Mouse (Mus musculus) embryonic stem cell, embryonic (primary cell): ENCODE measurements around the gene Mthfd2l.

Source experiments
- CTCF ChIA-PET, 4 experiments: fragments of 300-600 bp in 2 of 4; fragments of 350-600 bp in 2 of 4; sonication (Branson Sonifier 250); formaldehyde crosslinking; loops; one replicate each; lab custom pipeline; 2022; ENCODE audit warnings: inconsistent platforms in 2 of 4; lab: Charles Lee
- POLR2A ChIA-PET, 4 experiments: fragments of 300-600 bp in 2 of 4; fragments of 350-600 bp in 2 of 4; sonication (Branson Sonifier 250); formaldehyde crosslinking; loops; one replicate each; lab custom pipeline; 2022; ENCODE audit warnings: antibody characterized with exemption in 4 of 4, inconsistent platforms in 1 of 4; lab: Charles Lee

The Mthfd2l gene

GRCm38 (mm10) chr5:90919495-90919894 lies 11.4 kb upstream of the Mthfd2l start:
- CTCF ChIA-PET: no interaction called here
- POLR2A ChIA-PET: no interaction called here

- ChIA-PET POLR2A (no interaction called here), CTCF (interaction anchor here in 1 of 4 experiments (0.6 kb wide), 1 partner anchor 717 kb away, joined by 3 read pairs; no protein-coding TSS in a partner anchor)
Observed at GRCm38 (mm10) chr5:90922958-90923357, 8.0 kb upstream of the Mthfd2l start.

- POLR2A ChIA-PET: interaction anchor here in 1 of 4 experiments (0.7 kb wide), 1 partner anchor 12 kb away, joined by 3 read pairs; no protein-coding TSS in a partner anchor
Observed at GRCm38 (mm10) chr5:90930546-90930945, 371 bp upstream of the Mthfd2l start.

GRCm38 (mm10) chr5:90931911-90932310 lies 994 bp downstream of the Mthfd2l start:
- ChIA-PET CTCF (interaction anchor here in 2 of 4 experiments (0.6 to 1.4 kb wide), 2 partner anchors 29 to 45 kb away, joined by 3 read pairs; no protein-coding TSS in a partner anchor), POLR2A (no interaction called here)

More at GRCm38 (mm10) chr5:90930546-90930945, 371 bp upstream of the Mthfd2l start:
- CTCF ChIA-PET: interaction anchor here in 2 of 4 experiments (1.1 to 1.4 kb wide), 3 partner anchors 28 to 342 kb away, joined by 3 read pairs; no protein-coding TSS in a partner anchor

GRCm38 (mm10) chr5:90936706-90937105 lies 5.8 kb downstream of the Mthfd2l start:
- CTCF ChIA-PET: interaction anchor here in 1 of 4 experiments (1.2 kb wide), 1 partner anchor 371 kb away, joined by 3 read pairs; no protein-coding TSS in a partner anchor
- POLR2A ChIA-PET: no interaction called here

GRCm38 (mm10) chr5:90945453-90945852 lies 14.5 kb downstream of the Mthfd2l start:
- ChIA-PET CTCF (no interaction called here), POLR2A (no interaction called here)

- ChIA-PET POLR2A (no interaction called here), CTCF (interaction anchor here in 1 of 4 experiments (0.5 kb wide), 1 partner anchor 358 kb away, joined by 3 read pairs; no protein-coding TSS in a partner anchor)
Observed at GRCm38 (mm10) chr5:90949499-90949898, 18.6 kb downstream of the Mthfd2l start.

- ChIA-PET POLR2A (no interaction called here), CTCF (no interaction called here)
Observed at GRCm38 (mm10) chr5:90951475-90951874, 20.6 kb downstream of the Mthfd2l start.

GRCm38 (mm10) chr5:90952731-90953481 lies 22.0 kb downstream of the Mthfd2l start:
- ChIA-PET POLR2A (no interaction called here), CTCF (interaction anchor here in 1 of 4 experiments (0.6 kb wide), 1 partner anchor 69 kb away, joined by 3 read pairs; no protein-coding TSS in a partner anchor)

- CTCF ChIA-PET: interaction anchor here in 1 of 4 experiments (0.7 kb wide), 1 partner anchor 570 kb away, joined by 5 read pairs; no protein-coding TSS in a partner anchor
- POLR2A ChIA-PET: no interaction called here
Observed at GRCm38 (mm10) chr5:90964316-90964715, 33.4 kb downstream of the Mthfd2l start.

GRCm38 (mm10) chr5:90964764-90965163 lies 33.8 kb downstream of the Mthfd2l start:
- CTCF ChIA-PET: interaction anchor here in 2 of 4 experiments (0.5 to 0.6 kb wide), 2 partner anchors 248 to 1433 kb away, joined by 3 to 5 read pairs; no protein-coding TSS in a partner anchor
- POLR2A ChIA-PET: no interaction called here

- ChIA-PET CTCF (no interaction called here), POLR2A (no interaction called here)
Observed at GRCm38 (mm10) chr5:90965386-90965785, 34.5 kb downstream of the Mthfd2l start.

- POLR2A ChIA-PET: no interaction called here
- CTCF ChIA-PET: interaction anchor here (0.5 to 1.3 kb wide), 11 partner anchors 10 to 1098 kb away, joined by 3 to 5 read pairs (median 3); partner anchors contain the start of gene Mthfd2l (in 1 of the 4)
Observed at GRCm38 (mm10) chr5:90977244-90977643, 46.3 kb downstream of the Mthfd2l start.

- CTCF ChIA-PET: no interaction called here
- POLR2A ChIA-PET: no interaction called here
Observed at GRCm38 (mm10) chr5:90980297-90980696, 49.4 kb downstream of the Mthfd2l start.

- ChIA-PET CTCF (interaction anchor here in 1 of 4 experiments (1.5 kb wide), 1 partner anchor 11 kb away, joined by 5 read pairs; no protein-coding TSS in a partner anchor), POLR2A (no interaction called here)
Observed at GRCm38 (mm10) chr5:90987605-90988004, 56.7 kb downstream of the Mthfd2l start.

GRCm38 (mm10) chr5:90988149-90988548 lies 57.2 kb downstream of the Mthfd2l start:
- POLR2A ChIA-PET: no interaction called here
- CTCF ChIA-PET: no interaction called here

- ChIA-PET POLR2A (no interaction called here), CTCF (no interaction called here)
Observed at GRCm38 (mm10) chr5:90988592-90988991, 57.7 kb downstream of the Mthfd2l start.

- POLR2A ChIA-PET: interaction anchor here in 1 of 4 experiments (0.6 kb wide), 1 partner anchor 237 kb away, joined by 4 read pairs; no protein-coding TSS in a partner anchor
- CTCF ChIA-PET: no interaction called here
Observed at GRCm38 (mm10) chr5:90999942-91000341, 69.0 kb downstream of the Mthfd2l start.

- ChIA-PET POLR2A (interaction anchor here in 1 of 4 experiments (0.7 kb wide), 1 partner anchor 399 kb away, joined by 3 read pairs; no protein-coding TSS in a partner anchor), CTCF (no interaction called here)
Observed at GRCm38 (mm10) chr5:91015216-91015615, 84.3 kb downstream of the Mthfd2l start.

- ChIA-PET POLR2A (no interaction called here), CTCF (no interaction called here)
Observed at GRCm38 (mm10) chr5:91023114-91023513, 92.2 kb downstream of the Mthfd2l start.
